Mouse (Mus musculus) midbrain, embryonic 15.5 days (tissue): ENCODE results near the gene Mad1l1. TPM values are rescaled to one million over a fixed set of nuclear protein-coding genes. Genes with fewer than 3 reads are reported as not detected.
A peak's percentile ranks its signal among the peaks of the same experiment; 100 is the strongest.

ENCODE experiments used
- ATAC-seq: fragments of 200-750 bp; cut with Nextera tagmentation; replicated peaks from 2 replicates; pipeline ENCODE4 v1.8.0; 2017; ENCODE audit warnings: moderate TSS enrichment
- H3K27ac ChIP-seq: fragments of 300-500 bp; sonication (generic); 2 replicates; pipeline ENCODE4 v1.5.1; 2015; ENCODE audit warnings: mild to moderate bottlenecking, inconsistent platforms
- H3K27me3 ChIP-seq: fragments of 300-500 bp; sonication (generic); replicated peaks from 2 replicates; pipeline ENCODE4 v1.6.1; 2015; ENCODE audit warnings: inconsistent platforms
- H3K36me3 ChIP-seq: fragments of 300-500 bp; sonication (generic); replicated peaks from 2 replicates; pipeline ENCODE4 v1.6.1; 2015; ENCODE audit warnings: inconsistent platforms
- H3K4me1 ChIP-seq: fragments of 300-500 bp; sonication (generic); 2 replicates; pipeline ENCODE4 v1.6.1; 2015; ENCODE audit warnings: inconsistent platforms
- H3K4me2 ChIP-seq: fragments of 300-500 bp; sonication (generic); 2 replicates; pipeline ENCODE4 v1.6.1; 2015; ENCODE audit warnings: inconsistent platforms, mild to moderate bottlenecking, moderate library complexity
- H3K4me3 ChIP-seq: fragments of 300-500 bp; sonication (generic); 2 replicates; pipeline ENCODE4 v1.5.1; 2015; ENCODE audit warnings: mild to moderate bottlenecking, inconsistent platforms
- H3K9ac ChIP-seq: fragments of 300-500 bp; sonication (generic); 2 replicates; pipeline ENCODE4 v1.6.1; 2015; ENCODE audit warnings: mild to moderate bottlenecking, inconsistent platforms
- H3K9me3 ChIP-seq: fragments of 300-500 bp; sonication (generic); 2 replicates; pipeline ENCODE4 v1.6.1; 2016; ENCODE audit warnings: inconsistent platforms
- WGBS: fragments of 180-500 bp; shearing (Covaris S2); methylation state at CpG from one replicate; pipeline ENCODE4 v1.1.7; 2015; ENCODE audit warnings: mixed read lengths; 5-methylcytosine and 5-hydroxymethylcytosine counted together
- polyA plus RNA-seq: library from polyadenylated mRNA; unstranded; fragments of >200 nt; fragmentation: Nextera tagmentation; extraction: Ambion mirVana; gene quantifications from 2 replicates; pipeline ENCODE4 v1.2.1, GENCODE M21; 2015

Mad1l1 gene
- polyA plus RNA-seq, 1 experiment from 2014 or later, result 35.4 TPM

DNA sequence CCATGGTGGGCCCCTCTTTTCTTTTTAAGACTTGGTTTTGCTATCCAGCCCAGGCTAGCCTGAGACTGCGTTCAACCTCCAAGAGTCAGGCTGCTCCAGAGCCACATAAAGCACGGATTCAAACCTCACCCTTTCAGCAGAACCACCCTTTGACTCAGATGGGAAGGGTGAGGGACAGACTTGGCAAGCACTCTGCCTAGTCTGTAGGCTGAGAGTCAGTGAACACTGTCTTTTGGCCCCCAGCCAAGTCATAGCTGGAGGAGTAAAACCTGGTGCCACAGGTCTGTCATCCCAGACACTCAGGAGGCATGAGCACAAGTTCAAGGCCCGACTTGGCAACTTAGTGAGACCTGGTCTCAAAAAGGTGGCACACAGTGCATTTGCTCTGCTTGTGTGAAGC lies 4.6 kb downstream of the Mad1l1 start:
- H3K4me3 ChIP-seq, result no peak overlapping the region
- no peak overlapping the region for H3K27ac ChIP-seq
- no peaks in the 10 kb centered on the region for H3K9me3 ChIP-seq
- H3K36me3 ChIP-seq, result peaks cover 6% of the 10 kb centered on the region; the same call in 1 of the 2 replicates
- H3K27me3 ChIP-seq, result no peaks in the 10 kb centered on the region
- peaks cover 13% of the 10 kb centered on the region for H3K4me1 ChIP-seq
- WGBS, result 89% methylated on average over 3 of the region's 3 CpGs
- H3K9ac ChIP-seq, result no peak overlapping the region
- ATAC-seq, result no peak
- no peak overlapping the region for H3K4me2 ChIP-seq

DNA sequence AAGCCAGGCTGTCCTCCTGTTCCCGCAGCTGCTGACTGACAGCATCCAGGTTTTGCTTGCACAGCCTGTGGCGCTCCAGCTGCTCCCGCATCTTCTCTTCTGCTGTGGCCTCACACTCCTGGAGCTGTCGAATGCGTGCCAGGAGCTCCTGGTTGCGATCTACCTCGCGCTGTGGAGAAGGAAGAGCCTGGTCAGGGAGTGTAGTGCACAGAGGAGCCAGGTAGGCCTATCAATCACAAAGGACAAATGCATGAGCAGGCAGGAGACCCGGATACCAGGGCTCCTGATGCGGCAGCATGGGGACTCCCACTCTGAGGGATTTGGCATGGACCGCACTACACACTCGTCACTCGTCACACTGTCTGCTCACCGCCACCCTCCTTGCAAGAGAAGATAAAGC lies 13.8 kb downstream of the Mad1l1 start:
- H3K27me3 ChIP-seq, result no peaks in the 10 kb centered on the region
- 91% methylated on average over 14 of the region's 14 CpGs for WGBS
- ATAC-seq, result no peak
- H3K4me1 ChIP-seq, result no peaks in the 10 kb centered on the region
- no peak overlapping the region for H3K9ac ChIP-seq
- no peak overlapping the region for H3K4me2 ChIP-seq
- no peak overlapping the region for H3K27ac ChIP-seq
- no peaks in the 10 kb centered on the region for H3K9me3 ChIP-seq
- H3K4me3 ChIP-seq, result no peak overlapping the region
- H3K36me3 ChIP-seq, result peaks cover 21% of the 10 kb centered on the region

DNA sequence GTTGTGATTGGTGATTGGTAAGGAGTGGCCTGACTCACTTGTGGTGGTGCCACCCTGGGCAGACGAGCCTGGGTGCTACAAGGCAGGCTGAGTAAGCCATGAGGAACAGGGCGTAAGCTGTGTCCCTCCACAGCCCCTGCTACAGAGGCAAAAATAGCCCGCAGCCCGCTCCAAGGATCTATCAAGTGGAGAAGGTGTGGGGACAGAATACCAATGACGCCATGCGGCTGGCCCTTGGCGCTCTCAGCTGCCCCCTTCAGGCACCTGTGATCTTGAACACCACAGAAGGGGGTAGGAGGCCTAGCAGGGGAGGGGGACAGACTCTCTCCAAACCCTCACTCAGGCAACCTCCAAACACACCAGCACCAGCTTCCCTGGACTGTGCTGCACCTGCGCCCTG lies 15.3 kb downstream of the Mad1l1 start:
- 69% methylated on average over 8 of the region's 8 CpGs for WGBS
- Histone ChIP-seq H3K9ac (no peak overlapping the region), H3K4me3 (no peak overlapping the region), H3K4me2 (no peak overlapping the region), H3K9me3 (no peaks in the 10 kb centered on the region), H3K27me3 (no peaks in the 10 kb centered on the region), H3K27ac (no peak overlapping the region), H3K4me1 (no peaks in the 10 kb centered on the region), H3K36me3 (peaks cover 31% of the 10 kb centered on the region)
- no peak for ATAC-seq

DNA sequence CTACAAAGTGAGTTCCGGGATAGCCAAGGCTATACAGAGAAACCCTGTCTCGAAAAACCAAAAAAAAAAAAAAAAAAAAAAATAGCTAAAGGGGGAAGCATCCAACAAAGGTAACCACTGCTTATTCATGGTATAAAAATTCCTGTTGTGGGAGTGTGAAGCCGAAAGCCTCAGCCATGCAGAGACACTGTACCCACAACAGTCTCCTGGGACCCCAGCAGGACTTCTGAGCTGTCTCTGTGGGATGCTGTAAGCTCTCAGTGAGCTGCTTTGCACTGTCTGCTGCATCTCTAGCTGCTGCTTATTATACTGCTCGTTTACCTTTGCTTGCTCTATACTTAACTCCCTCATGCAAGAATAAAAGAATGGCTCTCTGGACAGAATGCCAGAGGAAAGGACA lies 23.1 kb downstream of the Mad1l1 start:
- Histone ChIP-seq H3K9ac (no peak overlapping the region), H3K27ac (no peak overlapping the region), H3K4me3 (no peak overlapping the region), H3K9me3 (no peaks in the 10 kb centered on the region), H3K4me1 (no peaks in the 10 kb centered on the region), H3K4me2 (no peak overlapping the region), H3K27me3 (no peaks in the 10 kb centered on the region), H3K36me3 (peaks cover 39% of the 10 kb centered on the region)
- ATAC-seq, result no peak
- 86% methylated on average over 4 of the region's 4 CpGs for WGBS

DNA sequence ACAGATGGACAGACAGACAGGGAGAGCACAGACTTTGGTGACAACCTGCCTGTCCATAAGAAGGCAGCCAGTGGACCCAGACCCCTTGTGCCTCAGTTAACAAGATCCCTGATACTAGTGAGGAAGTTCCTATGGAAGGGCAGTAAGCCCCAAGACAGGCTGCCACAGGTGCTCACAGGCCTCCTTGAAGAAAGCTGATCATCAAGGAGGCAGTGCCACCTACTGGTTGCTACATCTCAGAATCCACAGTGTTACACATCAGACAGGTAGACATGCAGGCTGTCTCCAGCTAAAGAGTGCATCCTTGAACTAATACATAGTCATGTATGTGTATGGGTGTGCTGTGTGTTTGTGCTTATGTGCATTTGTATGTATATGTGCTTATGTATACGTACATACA lies 29.2 kb downstream of the Mad1l1 start:
- H3K27me3 ChIP-seq, result no peaks in the 10 kb centered on the region
- 0 out of 2 replicates have a peak, but pooled peaks have one; percentile 50 for ATAC-seq
- H3K27ac ChIP-seq, result no peak overlapping the region
- 80% methylated on average over 1 of the region's 1 CpGs for WGBS
- no peak overlapping the region for H3K9ac ChIP-seq
- H3K4me2 ChIP-seq, result no peak overlapping the region
- no peak overlapping the region for H3K4me3 ChIP-seq
- no peaks in the 10 kb centered on the region for H3K4me1 ChIP-seq
- H3K9me3 ChIP-seq, result no peaks in the 10 kb centered on the region
- peaks cover 12% of the 10 kb centered on the region; the same call in 1 of the 2 replicates for H3K36me3 ChIP-seq

DNA sequence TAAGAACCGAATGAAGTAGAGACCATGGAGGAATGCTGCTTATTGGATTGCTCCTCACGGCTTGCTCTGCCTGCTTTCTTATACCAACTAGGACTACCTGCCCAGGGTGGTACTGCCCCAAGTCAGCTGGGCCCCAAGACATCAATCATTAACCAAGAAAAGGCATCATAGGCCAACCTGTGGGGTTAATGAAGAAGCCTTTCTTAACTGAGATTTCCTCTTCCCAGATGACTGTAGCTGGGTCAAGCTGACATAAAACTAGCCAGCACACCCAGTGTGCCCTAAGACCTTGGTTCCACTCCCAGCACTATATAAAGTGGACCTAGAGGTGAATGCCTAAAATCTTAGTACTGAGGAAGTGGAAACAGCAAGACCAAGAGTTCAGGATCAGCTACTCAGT lies 32.2 kb downstream of the Mad1l1 start:
- no peak overlapping the region for H3K9ac ChIP-seq
- peaks cover 3% of the 10 kb centered on the region; the same call in 1 of the 2 replicates for H3K36me3 ChIP-seq
- no peak overlapping the region for H3K27ac ChIP-seq
- H3K4me2 ChIP-seq, result no peak overlapping the region
- H3K4me3 ChIP-seq, result no peak overlapping the region
- no peaks in the 10 kb centered on the region for H3K27me3 ChIP-seq
- no peaks in the 10 kb centered on the region for H3K4me1 ChIP-seq
- ATAC-seq, result no peak
- H3K9me3 ChIP-seq, result no peaks in the 10 kb centered on the region
- 100% methylated on average over 2 of the region's 2 CpGs for WGBS

DNA sequence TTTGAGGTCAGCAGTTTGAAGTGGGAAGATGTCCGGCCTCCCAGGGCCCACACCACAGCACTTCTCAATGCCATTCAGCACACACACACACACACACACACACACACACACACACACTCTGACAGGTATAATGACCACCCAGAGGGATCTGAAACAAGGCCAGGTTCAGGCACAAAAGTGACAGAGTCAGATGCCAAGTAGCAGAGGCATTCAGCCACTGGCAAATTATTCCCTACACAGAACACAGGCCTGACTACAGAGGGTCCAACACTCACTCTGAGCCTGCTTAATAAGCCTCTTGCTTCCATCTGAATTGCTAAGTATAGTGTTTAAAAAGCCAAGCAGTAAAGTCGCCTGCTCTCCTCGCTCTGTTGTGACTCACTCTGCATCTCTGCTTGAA lies 33.1 kb downstream of the Mad1l1 start:
- Histone ChIP-seq H3K27me3 (no peaks in the 10 kb centered on the region), H3K4me2 (no peak overlapping the region), H3K9me3 (no peaks in the 10 kb centered on the region), H3K9ac (no peak overlapping the region), H3K36me3 (0 out of 2 replicates have a peak, but pooled peaks cover 3% of the 10 kb centered on the region), H3K27ac (no peak overlapping the region), H3K4me3 (no peak overlapping the region), H3K4me1 (no peaks in the 10 kb centered on the region)
- ATAC-seq, result no peak
- 77% methylated on average over 3 of the region's 3 CpGs for WGBS

DNA sequence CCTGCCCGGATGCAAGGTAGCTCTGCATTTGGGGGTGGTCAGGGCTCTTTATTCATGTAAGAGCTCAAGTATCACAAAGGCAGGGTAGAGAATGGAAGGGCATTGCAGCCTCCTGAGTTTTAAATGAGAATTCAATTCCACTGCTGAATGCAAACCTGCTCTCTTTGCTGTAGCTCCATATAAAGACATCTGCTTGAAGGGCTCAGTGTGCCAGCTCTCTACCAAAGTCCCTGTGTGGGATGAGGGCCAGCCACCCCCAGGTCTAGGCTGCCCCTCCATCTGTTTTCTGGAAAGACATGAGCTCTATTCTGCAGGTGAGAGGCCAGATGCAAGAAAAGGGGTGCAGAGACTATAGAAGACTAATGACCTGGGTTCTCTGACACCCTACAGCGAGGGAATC lies 36.6 kb downstream of the Mad1l1 start:
- H3K9me3 ChIP-seq, result no peaks in the 10 kb centered on the region
- no peak overlapping the region for H3K9ac ChIP-seq
- H3K27me3 ChIP-seq, result no peaks in the 10 kb centered on the region
- no peak overlapping the region for H3K27ac ChIP-seq
- no peak for ATAC-seq
- no peak overlapping the region for H3K4me3 ChIP-seq
- peaks cover 13% of the 10 kb centered on the region; the same call in 1 of the 2 replicates for H3K4me1 ChIP-seq
- no peak overlapping the region for H3K4me2 ChIP-seq
- WGBS, result 77% methylated on average over 2 of the region's 2 CpGs
- H3K36me3 ChIP-seq, result 0 out of 2 replicates have a peak, but pooled peaks cover 3% of the 10 kb centered on the region

DNA sequence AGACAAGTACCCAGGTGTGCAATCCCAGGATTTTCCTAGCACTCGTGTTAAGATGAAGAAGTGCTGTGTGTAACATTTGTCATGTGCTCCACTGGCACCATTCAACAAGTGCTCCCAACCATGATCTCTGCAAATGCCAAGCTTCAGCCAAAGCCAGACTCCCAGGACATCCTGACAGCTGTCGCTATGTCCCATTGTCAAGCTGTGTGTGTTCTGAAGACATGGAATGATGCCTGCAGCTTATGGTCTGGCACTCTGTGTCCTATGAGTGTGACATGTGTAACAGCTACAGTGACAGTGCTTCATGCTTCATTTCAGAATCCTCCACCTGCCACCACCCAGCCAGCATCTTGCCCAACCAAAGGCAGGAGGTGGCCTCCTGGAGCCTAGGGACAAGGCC lies 37.3 kb downstream of the Mad1l1 start:
- Histone ChIP-seq H3K4me3 (no peak overlapping the region), H3K27me3 (no peaks in the 10 kb centered on the region), H3K36me3 (0 out of 2 replicates have a peak, but pooled peaks cover 2% of the 10 kb centered on the region), H3K4me1 (peaks cover 16% of the 10 kb centered on the region; the same call in 1 of the 2 replicates), H3K9me3 (no peaks in the 10 kb centered on the region), H3K4me2 (no peak overlapping the region), H3K9ac (no peak overlapping the region), H3K27ac (no peak overlapping the region)
- no peak for ATAC-seq
- 81% methylated on average over 2 of the region's 2 CpGs for WGBS

DNA sequence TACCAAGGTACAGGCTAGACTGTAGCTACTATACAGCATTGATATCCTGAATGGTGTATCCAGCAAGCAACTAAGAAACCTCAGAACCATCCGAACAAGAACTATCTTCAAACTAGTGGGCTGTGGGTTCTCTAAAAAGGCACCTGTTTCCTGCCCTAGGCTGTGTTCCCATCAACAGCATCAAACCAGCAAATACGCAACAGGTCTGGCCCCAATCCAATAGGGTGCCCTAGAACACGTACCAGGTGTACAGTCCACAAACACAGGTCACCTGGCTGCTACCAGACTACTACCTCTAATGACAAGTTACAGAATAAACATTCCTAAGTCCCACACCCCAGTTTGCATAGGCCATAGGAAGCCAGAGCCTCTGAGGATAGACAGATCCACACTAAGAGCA lies 38.5 kb downstream of the Mad1l1 start:
- Histone ChIP-seq H3K4me2 (no peak overlapping the region), H3K27ac (no peak overlapping the region), H3K36me3 (no peaks in the 10 kb centered on the region), H3K9me3 (no peaks in the 10 kb centered on the region), H3K27me3 (no peaks in the 10 kb centered on the region), H3K9ac (no peak overlapping the region), H3K4me3 (no peak overlapping the region), H3K4me1 (peaks cover 16% of the 10 kb centered on the region; the same call in 1 of the 2 replicates)
- ATAC-seq, result no peak
- 94% methylated on average over 3 of the region's 3 CpGs for WGBS

DNA sequence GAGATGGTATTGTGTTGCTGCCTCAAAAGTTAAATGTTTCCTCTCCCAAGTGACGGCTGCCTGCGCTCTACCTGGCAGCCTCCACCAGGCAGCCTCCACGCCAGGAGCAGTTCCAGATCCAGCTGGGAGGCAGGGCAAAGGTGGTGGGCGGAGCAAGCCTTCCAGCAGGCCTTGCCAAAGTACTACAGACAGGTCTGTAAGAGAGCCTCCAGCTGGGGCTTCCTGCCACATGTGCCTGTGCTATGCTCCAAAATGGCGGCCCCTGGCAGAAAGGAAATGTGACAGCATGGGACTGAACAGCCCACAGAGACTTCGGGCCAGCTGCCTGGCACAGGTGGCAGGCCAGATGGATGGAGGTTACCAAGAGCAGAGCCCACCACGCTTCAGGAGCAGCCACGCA lies 39.0 kb downstream of the Mad1l1 start:
- ATAC-seq, result no peak

DNA sequence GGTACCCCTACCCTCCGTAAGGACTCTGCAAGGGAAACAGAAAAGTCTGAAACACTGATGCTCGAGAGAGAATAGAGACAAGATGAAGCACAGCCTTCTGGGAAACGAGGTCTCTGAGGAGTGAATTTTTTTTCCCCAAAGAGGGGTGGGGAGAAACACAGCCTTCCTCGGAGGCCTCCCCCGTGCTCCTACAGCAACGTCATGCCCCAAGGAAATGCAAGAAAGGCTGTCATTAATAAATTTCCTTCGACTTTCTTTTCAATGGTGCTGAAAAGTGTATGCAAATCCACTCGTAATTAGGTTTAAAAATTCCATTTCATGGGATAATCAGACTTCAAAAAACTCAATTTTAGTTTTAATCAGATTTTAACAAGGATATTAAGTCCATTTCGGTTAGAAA lies 41.1 kb downstream of the Mad1l1 start:
- ATAC-seq, result 0 out of 2 replicates have a peak, but pooled peaks have one; percentile 3
- H3K27ac ChIP-seq, result peak overlapping the region; percentile 18
- no peaks in the 10 kb centered on the region for H3K36me3 ChIP-seq
- no peak overlapping the region for H3K4me2 ChIP-seq
- H3K27me3 ChIP-seq, result no peaks in the 10 kb centered on the region
- peaks cover 16% of the 10 kb centered on the region; the same call in 1 of the 2 replicates for H3K4me1 ChIP-seq
- no peaks in the 10 kb centered on the region for H3K9me3 ChIP-seq
- 43% methylated on average over 9 of the region's 9 CpGs for WGBS
- no peak overlapping the region for H3K9ac ChIP-seq
- H3K4me3 ChIP-seq, result no peak overlapping the region

More for the DNA sequence above, 39.0 kb downstream of the Mad1l1 start:
- Histone ChIP-seq H3K4me1 (peaks cover 16% of the 10 kb centered on the region; the same call in 1 of the 2 replicates), H3K27me3 (no peaks in the 10 kb centered on the region), H3K4me2 (no peak overlapping the region), H3K4me3 (no peak overlapping the region), H3K36me3 (no peaks in the 10 kb centered on the region), H3K9me3 (no peaks in the 10 kb centered on the region), H3K9ac (no peak overlapping the region), H3K27ac (no peak overlapping the region; the same call in 1 of the 2 replicates)
- WGBS, result 67% methylated on average over 8 of the region's 8 CpGs

DNA sequence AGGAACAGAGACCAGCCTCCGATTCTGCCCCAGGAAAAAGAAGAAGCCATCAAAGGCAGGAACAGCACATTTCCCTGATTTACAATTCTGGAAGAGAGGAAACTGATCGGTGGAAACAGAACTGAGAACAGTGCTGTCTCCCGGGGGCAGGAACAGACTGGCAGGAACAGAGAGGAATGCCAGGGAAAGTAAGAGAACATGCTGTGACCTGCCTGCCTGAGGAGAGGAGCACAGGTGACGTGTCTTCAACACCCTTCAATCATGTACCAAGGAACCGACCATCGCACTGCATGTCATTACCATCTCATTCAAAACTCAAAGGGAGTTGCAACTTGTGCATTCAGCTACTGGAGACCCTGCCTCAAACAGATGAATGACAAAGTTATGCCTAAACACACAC lies 44.6 kb downstream of the Mad1l1 start:
- 77% methylated on average over 6 of the region's 6 CpGs for WGBS

More for the DNA sequence above, 44.6 kb downstream of the Mad1l1 start:
- Histone ChIP-seq H3K4me1 (peaks cover 11% of the 10 kb centered on the region; the same call in 1 of the 2 replicates), H3K27ac (no peak overlapping the region), H3K4me3 (no peak overlapping the region), H3K36me3 (no peaks in the 10 kb centered on the region), H3K9me3 (no peaks in the 10 kb centered on the region), H3K9ac (no peak overlapping the region), H3K4me2 (no peak overlapping the region), H3K27me3 (no peaks in the 10 kb centered on the region)
- no peak for ATAC-seq
